Mouse (Mus musculus) spleen, adult 2 months (tissue): ENCODE data around the gene Asic2.

Experiments
- CTCF ChIP-seq: fragments of 200-500 bp; IDR thresholded peaks from 2 replicates; pipeline ENCODE4 v1.5.1; 2011; ENCODE audit warnings: mild to moderate bottlenecking, inconsistent platforms; ENCODE audit not compliant: insufficient read depth, insufficient read length, insufficient replicate concordance; ENCODE audit errors: extremely low read depth
- POLR2A ChIP-seq: fragments of 200-500 bp; IDR thresholded peaks from 2 replicates; pipeline ENCODE4 v1.6.1; 2011; ENCODE audit warnings: low read depth, low read length, inconsistent platforms

DNA sequence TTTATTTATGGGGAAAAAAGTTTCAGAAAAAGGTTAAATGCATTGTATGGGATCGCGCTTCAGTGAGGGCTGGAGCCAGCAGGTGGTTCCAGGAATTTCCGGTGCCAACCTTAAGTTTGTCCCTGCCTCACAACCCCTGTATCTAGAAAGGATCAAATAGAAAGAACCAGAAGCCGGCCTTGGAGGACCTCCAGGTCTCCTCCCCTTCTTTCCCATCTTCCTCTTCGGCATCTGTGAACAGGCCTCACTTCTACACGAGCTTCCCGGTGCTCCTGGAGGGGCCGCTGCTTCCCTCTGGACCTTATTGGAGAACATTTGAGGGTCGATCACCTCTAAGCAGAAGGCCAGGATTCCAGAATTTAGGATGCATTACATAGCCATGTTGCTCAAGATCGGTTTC is 1064.8 kb downstream of the Asic2 start:
- TF ChIP-seq CTCF (no peak), POLR2A (no peak)
